Mouse (Mus musculus) kidney, embryonic 16.5 days (tissue): Measurements from ENCODE around the gene Slc7a14. TPM values are rescaled to one million over a fixed set of nuclear protein-coding genes. Genes with fewer than 3 reads are reported as not detected.

ENCODE experiments used
- ATAC-seq: fragments of 200-750 bp; cut with Nextera tagmentation; 2 replicates; pipeline ENCODE4 v1.8.0; 2017; ENCODE audit warnings: moderate TSS enrichment; ENCODE audit not compliant: low FRiP score, low TSS enrichment
- H3K27ac ChIP-seq: fragments of 300-500 bp; sonication (generic); 2 replicates; pipeline ENCODE4 v1.5.1; 2014; ENCODE audit warnings: low read length
- H3K27me3 ChIP-seq: fragments of 300-500 bp; sonication (generic); 2 replicates; pipeline ENCODE4 v1.6.1; 2014; ENCODE audit warnings: low read length, control low read depth, mixed read lengths; ENCODE audit not compliant: insufficient read depth
- H3K36me3 ChIP-seq: fragments of 300-500 bp; sonication (generic); 2 replicates; pipeline ENCODE4 v1.6.1; 2014; ENCODE audit warnings: low read length, control low read depth, mixed read lengths; ENCODE audit not compliant: insufficient read depth
- H3K4me1 ChIP-seq: fragments of 300-500 bp; sonication (generic); 2 replicates; pipeline ENCODE4 v1.6.1; 2014; ENCODE audit warnings: low read length, control low read depth, mixed read lengths; ENCODE audit not compliant: insufficient read depth
- H3K4me2 ChIP-seq: fragments of 300-500 bp; sonication (generic); replicated peaks from 2 replicates; pipeline ENCODE4 v1.6.1; 2014; ENCODE audit warnings: low read depth, low read length
- H3K4me3 ChIP-seq: fragments of 300-500 bp; sonication (generic); 2 replicates; pipeline ENCODE4 v1.5.1; 2014; ENCODE audit warnings: mild to moderate bottlenecking, low read length
- H3K9ac ChIP-seq: fragments of 300-500 bp; sonication (generic); replicated peaks from 2 replicates; pipeline ENCODE4 v1.6.1; 2014; ENCODE audit warnings: low read length
- H3K9me3 ChIP-seq: fragments of 300-500 bp; sonication (generic); 2 replicates; pipeline ENCODE4 v1.6.1; 2016; ENCODE audit warnings: low read length, control low read depth
- WGBS: fragments of 180-500 bp; shearing (Covaris S2); extraction: QIAGEN DNeasy Blood & Tissue Kit; methylation state at CpG from one replicate; pipeline ENCODE4 v1.1.7; 2014; 5-methylcytosine and 5-hydroxymethylcytosine counted together
- polyA plus RNA-seq: library from polyadenylated mRNA; unstranded; fragments of >200 nt; fragmentation: Nextera tagmentation; extraction: Ambion mirVana; gene quantifications from 2 replicates; pipeline ENCODE4 v1.2.1, GENCODE M21; 2015

Gene Slc7a14
- 0.14 and 0.24 TPM in 2 replicates for polyA plus RNA-seq

DNA sequence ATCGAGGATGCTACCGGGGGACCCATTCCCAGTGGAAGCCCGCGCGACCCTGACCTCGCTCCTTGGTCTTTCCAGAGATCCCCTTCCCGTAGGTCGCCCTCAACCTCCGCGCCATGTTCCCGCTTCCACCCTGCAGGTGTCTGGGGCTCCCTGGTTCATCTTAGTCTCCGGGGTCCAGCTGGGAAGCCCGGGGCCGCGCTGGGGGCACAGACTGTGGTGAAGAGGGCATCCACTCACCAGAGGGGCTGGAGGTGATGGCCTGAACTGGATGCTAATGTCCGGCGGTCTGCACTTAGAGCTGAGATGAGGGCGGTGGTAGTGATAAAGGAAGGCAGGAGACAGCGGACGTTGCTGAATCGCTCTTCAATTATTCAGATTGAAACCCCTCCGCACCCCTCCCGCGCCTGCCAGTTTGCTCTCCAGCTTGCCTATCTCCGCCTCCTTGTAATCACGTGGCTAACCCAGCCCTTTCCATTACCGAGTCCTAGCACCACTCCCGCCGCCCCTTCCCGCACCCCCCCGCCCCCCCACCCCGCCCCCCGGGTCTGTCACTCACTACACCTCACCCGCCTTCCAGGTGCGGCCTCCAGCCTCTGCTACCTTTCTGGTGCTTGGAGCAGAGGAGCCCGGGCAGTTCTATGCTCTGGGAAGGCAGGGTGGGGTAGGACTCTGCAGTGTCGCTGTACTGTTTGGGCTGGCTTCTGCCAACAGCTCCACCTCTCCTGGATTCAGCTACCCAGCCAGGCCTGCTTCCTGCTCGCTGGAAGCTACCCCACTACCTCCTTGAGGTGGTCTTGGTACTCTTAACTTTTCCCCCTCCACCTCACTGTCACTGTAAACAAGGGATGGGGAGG is at the start of gene Slc7a14:
Gene Slc7a14 (minus strand): TSS at position 445 of the 854 bp plus-strand sequence.
- 2% methylated on average over 33 of the region's 38 CpGs for WGBS
- H3K27me3 ChIP-seq = peaks cover 25% of the 10 kb centered on the region
- peak within 1 kb of the TSS; percentile 42 for H3K4me2 ChIP-seq
- H3K9ac ChIP-seq = no peak within 1 kb of the TSS
- H3K9me3 ChIP-seq = no peaks in the 10 kb centered on the region
- peak; percentile 31; the same call in 1 of the 2 replicates for ATAC-seq
- no peak within 1 kb of the TSS for H3K27ac ChIP-seq
- H3K4me1 ChIP-seq = 0 out of 2 replicates have a peak, but pooled peaks cover 3% of the 10 kb centered on the region
- H3K4me3 ChIP-seq = peak within 1 kb of the TSS; percentile 29
- no peaks in the 10 kb centered on the region for H3K36me3 ChIP-seq

- Histone ChIP-seq H3K27me3 (no peaks in the 10 kb centered on the region), H3K9ac (no peak overlapping the region), H3K4me1 (no peaks in the 10 kb centered on the region), H3K36me3 (no peaks in the 10 kb centered on the region), H3K4me3 (no peak overlapping the region), H3K9me3 (no peaks in the 10 kb centered on the region), H3K27ac (no peak overlapping the region), H3K4me2 (no peak overlapping the region)
- no peak for ATAC-seq
- WGBS = 88% methylated on average over 4 of the region's 4 CpGs
These were observed 36.4 kb upstream of the Slc7a14 start for GRCm38 (mm10) chr3:31346540-31346939.

DNA sequence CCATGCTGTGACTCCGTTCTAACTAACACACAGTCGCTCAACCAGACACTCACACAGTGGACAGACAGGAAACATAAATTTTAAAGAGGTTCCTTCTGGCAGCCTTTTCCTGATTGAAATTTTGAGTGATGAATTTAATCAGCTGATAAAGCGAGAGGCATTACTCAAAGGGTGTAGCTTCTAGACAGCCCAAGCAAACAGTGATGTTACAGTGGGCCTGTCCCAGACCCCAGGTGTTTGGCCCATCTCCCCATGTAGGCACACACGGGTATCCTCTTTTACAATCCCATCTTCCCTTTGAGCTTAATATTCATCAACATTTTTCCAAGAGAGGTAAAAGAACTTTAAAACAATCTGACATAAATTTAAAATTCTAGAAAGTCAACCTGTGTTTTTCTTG is 35.6 kb upstream of the Slc7a14 start:
- Histone ChIP-seq H3K27me3 (no peaks in the 10 kb centered on the region), H3K4me1 (no peaks in the 10 kb centered on the region), H3K4me3 (no peak overlapping the region), H3K9me3 (no peaks in the 10 kb centered on the region), H3K4me2 (no peak overlapping the region), H3K36me3 (no peaks in the 10 kb centered on the region), H3K27ac (no peak overlapping the region), H3K9ac (no peak overlapping the region)
- 51% methylated on average over 4 of the region's 4 CpGs for WGBS
- ATAC-seq = no peak

GRCm38 (mm10) chr3:31339236-31339635 is 29.1 kb upstream of the Slc7a14 start:
- H3K4me3 ChIP-seq = no peak overlapping the region
- ATAC-seq = no peak
- no peaks in the 10 kb centered on the region for H3K36me3 ChIP-seq
- no peaks in the 10 kb centered on the region for H3K4me1 ChIP-seq
- H3K9me3 ChIP-seq = no peaks in the 10 kb centered on the region
- no peak overlapping the region for H3K9ac ChIP-seq
- H3K27me3 ChIP-seq = no peaks in the 10 kb centered on the region
- no peak overlapping the region for H3K4me2 ChIP-seq
- 51% methylated on average over 3 of the region's 3 CpGs for WGBS
- no peak overlapping the region for H3K27ac ChIP-seq

DNA sequence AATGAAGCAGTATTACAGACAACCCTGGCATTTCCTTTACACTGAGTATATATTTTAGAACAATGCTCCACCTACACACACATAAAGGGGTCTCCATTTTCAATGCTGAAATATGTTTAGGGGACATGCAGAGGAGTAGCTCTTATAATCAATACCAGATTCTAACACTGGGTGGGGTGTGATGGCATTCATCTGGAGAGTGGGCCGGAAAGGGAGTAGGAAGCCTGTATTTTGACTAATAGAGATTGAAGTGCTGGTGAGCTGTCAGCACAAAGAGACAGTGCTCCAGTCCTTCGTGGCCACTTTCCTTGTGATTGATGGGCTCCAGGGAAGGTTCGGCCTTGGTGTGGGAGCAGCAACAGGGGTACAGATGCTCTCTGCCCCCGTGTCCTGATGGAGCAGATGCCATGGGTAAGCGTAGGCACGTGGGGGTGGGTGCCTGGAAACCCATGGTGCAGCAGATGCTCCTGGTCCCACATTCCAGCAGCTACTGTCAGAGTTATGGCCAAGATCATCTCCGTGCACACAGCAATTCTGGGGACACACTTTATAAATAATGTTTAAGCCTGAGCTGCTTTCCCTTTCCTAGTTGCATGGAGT is 18.2 kb upstream of the Slc7a14 start:
- WGBS = 57% methylated on average over 7 of the region's 7 CpGs

GRCm38 (mm10) chr3:31327791-31328190 is 17.6 kb upstream of the Slc7a14 start:
- H3K27ac ChIP-seq = no peak overlapping the region
- H3K9me3 ChIP-seq = no peaks in the 10 kb centered on the region
- no peak overlapping the region for H3K9ac ChIP-seq
- no peaks in the 10 kb centered on the region for H3K36me3 ChIP-seq
- no peaks in the 10 kb centered on the region for H3K4me1 ChIP-seq
- no peak overlapping the region for H3K4me2 ChIP-seq
- ATAC-seq = no peak
- WGBS = 93% methylated on average over 5 of the region's 5 CpGs
- H3K4me3 ChIP-seq = no peak overlapping the region
- no peaks in the 10 kb centered on the region for H3K27me3 ChIP-seq

More for the DNA sequence above, 18.2 kb upstream of the Slc7a14 start:
- Histone ChIP-seq H3K4me1 (no peaks in the 10 kb centered on the region), H3K4me2 (no peak overlapping the region), H3K9me3 (no peaks in the 10 kb centered on the region), H3K36me3 (no peaks in the 10 kb centered on the region), H3K4me3 (no peak overlapping the region), H3K9ac (no peak overlapping the region), H3K27ac (no peak overlapping the region), H3K27me3 (no peaks in the 10 kb centered on the region)
- ATAC-seq = no peak

DNA sequence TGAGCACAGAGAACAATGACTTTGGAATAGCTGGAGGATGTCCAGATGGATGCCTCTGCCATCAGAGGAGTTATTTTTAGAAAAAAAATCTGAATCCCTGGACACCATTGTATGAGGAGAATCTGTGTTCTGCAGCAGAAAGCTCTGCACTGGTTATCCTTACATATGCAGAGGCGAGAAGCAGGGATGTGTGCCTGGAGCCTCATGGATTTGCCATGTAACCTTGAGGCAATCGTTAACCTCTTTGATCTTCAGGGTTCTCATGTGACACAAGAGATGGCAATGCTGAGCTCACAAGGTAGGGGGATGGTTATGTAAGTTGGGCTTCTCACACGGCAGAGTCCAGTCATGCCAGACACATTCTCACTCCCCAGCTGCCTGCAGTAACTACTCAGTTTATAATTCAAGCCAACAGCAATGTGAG is 14.1 kb upstream of the Slc7a14 start:
- no peak overlapping the region for H3K9ac ChIP-seq
- H3K4me2 ChIP-seq = no peak overlapping the region
- 27% methylated on average over 3 of the region's 3 CpGs for WGBS
- peak; percentile 31; the same call in 1 of the 2 replicates for ATAC-seq
- no peaks in the 10 kb centered on the region for H3K36me3 ChIP-seq
- H3K27ac ChIP-seq = no peak overlapping the region
- H3K4me3 ChIP-seq = no peak overlapping the region
- H3K27me3 ChIP-seq = no peaks in the 10 kb centered on the region
- no peaks in the 10 kb centered on the region for H3K9me3 ChIP-seq
- H3K4me1 ChIP-seq = no peaks in the 10 kb centered on the region

GRCm38 (mm10) chr3:31309371-31309933 is 726 bp downstream of the Slc7a14 start:
- Histone ChIP-seq H3K4me2 (peak overlapping the region; percentile 42), H3K9me3 (no peaks in the 10 kb centered on the region), H3K36me3 (no peaks in the 10 kb centered on the region), H3K4me3 (peak overlapping the region; percentile 29), H3K4me1 (0 out of 2 replicates have a peak, but pooled peaks cover 3% of the 10 kb centered on the region), H3K9ac (no peak overlapping the region), H3K27ac (no peak overlapping the region), H3K27me3 (peaks cover 25% of the 10 kb centered on the region)
- 2% methylated on average over 36 of the region's 36 CpGs for WGBS
- peak; percentile 23; the same call in 1 of the 2 replicates for ATAC-seq

GRCm38 (mm10) chr3:31308906-31309305 is 1.3 kb downstream of the Slc7a14 start:
- 3% methylated on average over 14 of the region's 14 CpGs for WGBS

More at GRCm38 (mm10) chr3:31308906-31309305, 1.3 kb downstream of the Slc7a14 start:
- H3K9ac ChIP-seq = no peak overlapping the region
- H3K4me3 ChIP-seq = no peak overlapping the region
- H3K27ac ChIP-seq = no peak overlapping the region
- peak; percentile 81; the same call in 1 of the 2 replicates for ATAC-seq
- no peaks in the 10 kb centered on the region for H3K36me3 ChIP-seq
- 0 out of 2 replicates have a peak, but pooled peaks cover 3% of the 10 kb centered on the region for H3K4me1 ChIP-seq
- H3K4me2 ChIP-seq = no peak overlapping the region
- H3K27me3 ChIP-seq = peaks cover 25% of the 10 kb centered on the region
- no peaks in the 10 kb centered on the region for H3K9me3 ChIP-seq
